Mouse (Mus musculus): ENCODE measurements around the gene Hint1.

Gene Hint1

GRCm38 (mm10) chr11:54897470-54897869, 31.3 kb downstream of the Hint1 start:
- no peak for DNase-seq

DNA sequence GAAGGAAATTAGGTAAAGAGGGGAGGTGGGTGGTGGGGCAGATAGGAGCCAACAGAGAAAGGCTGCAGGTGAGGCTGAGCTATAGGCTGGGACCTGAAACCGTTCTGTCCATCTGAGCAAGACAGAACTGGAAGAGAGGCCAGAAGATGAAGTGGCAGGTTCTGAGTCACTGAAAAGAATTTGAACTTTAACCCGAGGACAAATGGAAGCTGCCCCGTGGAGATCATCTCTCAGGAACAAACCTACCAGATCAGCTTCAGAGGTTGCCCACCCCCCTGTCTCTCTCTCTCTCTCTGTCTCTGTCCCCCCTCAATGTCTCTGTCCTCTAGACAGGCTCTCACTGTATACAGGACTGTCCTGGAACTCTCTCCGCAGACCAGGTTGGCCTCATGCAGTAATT, 33.5 kb downstream of the Hint1 start:
- DNase-seq = no peak

DNA sequence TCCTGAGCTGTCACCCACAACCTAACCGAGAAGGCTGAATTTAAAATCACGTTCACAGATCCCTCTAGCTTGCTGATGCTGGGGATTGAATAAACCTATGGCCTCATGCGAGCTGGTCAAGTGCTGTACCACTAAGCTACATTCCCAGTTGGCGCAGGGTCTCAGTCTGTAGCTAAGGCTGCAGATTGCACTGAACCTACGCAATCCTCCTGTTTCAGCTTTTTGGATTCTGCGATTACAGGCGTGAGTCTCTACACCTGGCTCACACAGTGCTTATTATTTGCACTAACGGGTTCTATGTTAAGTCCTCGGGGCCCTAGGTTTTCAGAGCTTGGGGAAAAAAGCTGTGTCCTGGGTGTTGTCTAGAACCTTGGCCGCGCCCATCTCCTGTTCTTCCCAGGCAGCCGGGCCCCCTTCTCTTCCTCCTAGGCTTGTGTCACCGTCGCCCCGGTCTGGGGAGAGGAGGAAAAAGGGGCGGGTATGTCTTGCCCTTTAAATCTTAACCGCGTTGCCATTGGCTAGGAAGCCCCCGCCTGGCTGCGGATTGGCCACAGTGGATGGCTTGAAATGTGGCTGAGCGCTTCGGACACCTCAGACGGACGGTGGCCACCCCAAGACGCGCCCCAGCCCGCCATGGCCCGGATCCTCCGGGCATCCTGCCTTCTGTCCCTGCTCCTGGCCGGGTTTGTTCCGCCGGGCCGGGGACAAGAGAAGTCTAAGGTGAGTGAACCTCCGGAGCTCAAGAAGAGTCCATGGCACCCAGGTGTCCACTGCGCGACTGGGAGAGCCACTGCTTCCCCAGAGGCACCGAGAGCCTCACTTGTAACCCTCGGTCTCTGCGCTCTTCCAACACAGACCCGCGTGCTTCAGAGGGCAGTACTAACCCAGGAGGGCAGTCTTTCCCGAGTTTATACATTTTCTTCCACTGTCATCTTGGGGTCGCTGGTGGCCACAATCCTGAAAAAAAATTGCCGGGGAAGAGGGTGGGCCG, 36.4 kb downstream of the Hint1 start, which contains the start of gene Gpx3:
Gene Gpx3, plus strand, starts transcription at position 121 of the 991 bp plus-strand sequence.
- peak; percentile 99 for DNase-seq

DNA sequence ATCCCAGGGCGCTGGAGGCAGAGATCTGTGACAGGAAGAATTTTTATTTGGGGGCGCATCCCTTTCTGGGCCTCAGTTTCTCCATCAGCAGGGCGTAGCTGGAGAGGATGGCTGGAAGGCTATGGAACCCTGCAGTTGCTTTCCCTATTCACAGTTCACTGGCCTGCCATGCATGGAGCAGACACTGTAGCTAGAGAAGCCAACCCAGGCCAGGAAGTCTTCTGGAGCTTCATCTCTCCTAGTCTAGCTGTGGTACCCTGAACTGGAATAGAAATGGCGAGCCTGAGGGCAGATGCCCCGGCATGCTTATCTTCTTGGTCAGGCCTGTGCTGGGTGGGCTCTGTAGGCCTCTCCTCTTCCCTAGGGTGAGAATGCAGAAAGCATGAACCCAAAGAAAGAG, 37.2 kb downstream of the Hint1 start:
- DNase-seq = peak; percentile 83

DNA sequence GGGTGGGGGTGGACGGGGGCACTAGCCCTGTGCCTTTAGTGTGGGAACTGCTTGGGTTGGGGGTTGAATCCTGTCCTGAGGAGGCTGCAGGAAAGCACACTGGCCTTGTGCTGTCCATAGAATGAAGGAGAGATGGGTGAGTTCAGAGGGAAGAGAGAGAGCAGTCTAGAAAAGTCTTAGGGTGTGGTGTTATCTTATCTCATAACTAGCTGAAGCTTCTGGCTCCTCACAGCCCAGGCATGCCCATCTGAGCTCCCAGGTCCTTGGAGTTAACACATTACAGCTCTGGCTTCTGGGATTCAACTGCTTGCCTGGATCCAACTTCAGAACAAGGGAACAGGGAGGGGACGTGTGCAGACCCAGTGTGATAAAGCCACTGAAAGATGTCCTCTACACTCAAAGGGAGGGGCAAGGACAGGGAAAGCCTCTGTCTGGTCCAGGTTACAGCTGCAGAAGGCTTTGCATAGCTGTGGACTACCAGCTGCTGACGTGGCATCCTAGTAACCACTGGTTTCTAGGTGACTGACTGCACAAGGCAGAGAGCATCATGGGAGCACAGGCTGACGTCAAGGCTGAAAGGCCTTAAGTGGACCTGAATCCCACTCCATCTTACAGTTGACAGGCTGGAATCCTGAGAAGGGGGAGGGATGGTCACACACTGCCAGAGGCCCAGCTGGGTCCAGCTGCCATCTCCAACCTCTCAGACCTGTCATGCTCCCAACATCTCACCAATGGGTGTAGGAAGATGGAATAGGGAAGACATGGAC, 37.9 kb downstream of the Hint1 start:
- DNase-seq = peak; percentile 99

DNA sequence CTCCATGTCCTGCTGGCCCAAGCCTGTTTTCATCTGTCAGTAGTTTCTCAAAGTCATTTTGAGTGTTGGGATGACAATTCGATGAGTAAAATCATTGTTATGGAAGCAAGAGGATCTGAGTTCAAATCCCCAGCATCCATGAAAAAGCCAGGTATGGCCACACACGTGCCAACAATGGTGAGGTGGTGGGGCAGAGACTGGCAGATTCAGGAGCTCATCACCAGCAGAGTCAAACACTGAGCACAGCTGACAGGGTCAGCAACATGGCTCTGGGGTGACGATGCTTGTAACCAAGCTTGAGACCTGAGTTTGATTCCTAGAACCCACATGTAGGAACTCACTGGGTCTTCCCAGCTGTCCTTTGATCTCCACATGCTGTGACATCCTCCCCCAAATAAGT, 38.9 kb downstream of the Hint1 start:
- DNase-seq = peak; percentile 90

GRCm38 (mm10) chr11:54905931-54906330, 39.7 kb downstream of the Hint1 start:
- DNase-seq = peak; percentile 97

GRCm38 (mm10) chr11:54906466-54906865, 40.3 kb downstream of the Hint1 start:
- DNase-seq = peak; percentile 89

DNA sequence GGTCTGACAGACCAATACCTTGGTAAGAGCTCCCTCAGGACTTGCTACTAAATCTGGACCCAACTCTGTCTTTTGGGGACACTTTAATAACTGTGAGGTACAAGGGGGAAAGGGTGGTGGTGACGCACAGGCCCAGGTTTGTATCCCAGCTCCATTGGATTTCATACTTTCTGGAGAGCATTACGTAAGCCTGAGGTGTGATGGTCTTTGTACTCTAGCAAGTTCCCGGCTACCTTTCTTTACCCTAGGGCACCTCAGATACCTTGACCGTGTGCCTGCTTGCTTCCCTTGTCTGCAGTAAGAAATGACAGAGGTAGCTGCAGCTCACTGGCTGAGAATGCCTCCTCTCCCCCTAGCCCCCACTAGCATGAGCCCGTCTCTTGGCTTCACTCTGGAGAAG, 41.1 kb downstream of the Hint1 start:
- no peak for DNase-seq

DNA sequence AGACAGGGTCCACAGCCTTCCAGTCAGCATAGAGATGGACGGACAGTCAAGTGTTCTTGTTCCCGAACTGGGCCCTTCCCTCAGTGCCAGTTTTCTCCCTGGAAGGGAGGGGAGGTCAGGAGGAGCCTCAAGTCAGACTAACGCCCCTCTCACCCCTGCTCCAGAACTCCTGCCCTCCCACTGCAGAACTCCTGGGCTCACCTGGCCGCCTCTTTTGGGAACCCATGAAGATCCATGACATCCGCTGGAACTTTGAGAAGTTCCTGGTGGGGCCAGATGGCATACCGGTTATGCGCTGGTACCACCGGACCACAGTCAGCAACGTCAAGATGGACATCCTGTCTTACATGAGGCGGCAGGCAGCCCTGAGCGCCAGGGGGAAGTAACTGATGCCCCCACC, 43.1 kb downstream of the Hint1 start:
- DNase-seq = peak; percentile 90

GRCm38 (mm10) chr11:54910081-54910665, 44.0 kb downstream of the Hint1 start:
- DNase-seq = peak; percentile 93

- peak; percentile 91 for DNase-seq
Measured at GRCm38 (mm10) chr11:54911201-54911600, 45.0 kb downstream of the Hint1 start.

- DNase-seq = no peak
Measured at GRCm38 (mm10) chr11:54911671-54912502, 45.7 kb downstream of the Hint1 start.

GRCm38 (mm10) chr11:54912503-54913316, 46.5 kb downstream of the Hint1 start:
- DNase-seq = peak; percentile 87

- DNase-seq = peak; percentile 95
Measured at GRCm38 (mm10) chr11:54913841-54914240, 47.7 kb downstream of the Hint1 start.

DNA sequence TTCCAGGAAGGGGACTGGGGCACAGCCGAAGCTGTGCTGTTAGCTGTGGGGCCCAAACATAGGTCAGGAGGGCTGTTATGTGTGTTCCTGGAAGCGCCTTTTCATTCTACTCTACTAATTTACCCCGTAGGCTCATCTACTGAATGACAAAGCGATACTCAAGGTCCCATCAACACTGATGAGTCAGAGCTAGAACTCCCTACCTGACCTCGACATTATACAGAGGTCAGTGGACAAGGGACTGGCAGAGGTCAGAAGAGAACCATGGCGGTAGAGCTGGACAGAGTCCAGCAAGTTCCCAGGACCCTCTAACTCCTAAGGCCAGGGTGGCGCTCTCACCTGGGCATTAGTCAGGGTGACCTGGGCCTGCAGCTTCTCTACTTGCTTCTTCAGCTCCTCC, 51.3 kb downstream of the Hint1 start:
- no peak for DNase-seq

GRCm38 (mm10) chr11:54918273-54918672, 52.1 kb downstream of the Hint1 start:
- peak; percentile 85 for DNase-seq
